Mouse (Mus musculus) ES-E14 (cell line): ENCODE data around the gene 4931406P16Rik.

Experiments used
- CHD2 ChIP-seq: IDR thresholded peaks from 2 replicates; pipeline ENCODE4 v1.6.1; 2014; ENCODE audit warnings: mild to moderate bottlenecking, low read depth, low read length, inconsistent platforms
- HCFC1 ChIP-seq: IDR thresholded peaks from 2 replicates; pipeline ENCODE4 v1.6.1; 2012; ENCODE audit warnings: low read length, inconsistent platforms, borderline replicate concordance; ENCODE audit not compliant: insufficient read depth
- MAFK ChIP-seq: IDR thresholded peaks from 2 replicates; pipeline ENCODE4 v1.6.1; 2014; ENCODE audit warnings: mild to moderate bottlenecking, low read depth, low read length, inconsistent platforms; ENCODE audit not compliant: insufficient read depth
- ZC3H11A ChIP-seq: IDR thresholded peaks from 2 replicates; pipeline ENCODE4 v1.6.1; 2012; ENCODE audit warnings: low read depth, mild to moderate bottlenecking, inconsistent platforms, low read length, borderline replicate concordance
- ZNF384 ChIP-seq: IDR thresholded peaks from 2 replicates; pipeline ENCODE4 v1.6.1; 2012; ENCODE audit warnings: low read depth, low read length, inconsistent platforms

- TF ChIP-seq ZNF384 = no peak
- no peak for TF ChIP-seq CHD2
- TF ChIP-seq HCFC1 = no peak
- no peak for TF ChIP-seq MAFK
- TF ChIP-seq ZC3H11A = no peak
Observed at GRCm38 (mm10) chr7:34348011-34348410, 34.7 kb upstream of the 4931406P16Rik start.
